Mouse (Mus musculus) liver, embryonic 13.5 days (tissue): ENCODE results near the gene Olfr3. TPM values are rescaled to one million over a fixed set of nuclear protein-coding genes. Genes with fewer than 3 reads are reported as not detected.

ENCODE experiments used
- ATAC-seq: fragments of 200-750 bp; cut with Nextera tagmentation; 2 replicates; pipeline ENCODE4 v1.8.0; 2017; ENCODE audit warnings: low read depth, mild to moderate bottlenecking, moderate number of reproducible peaks, moderate library complexity
- DNase-seq: peaks from one replicate; pipeline ENCODE4 v3.0.0; 2022
- H3K27ac ChIP-seq: fragments of 300-500 bp; sonication (generic); 2 replicates; pipeline ENCODE4 v1.5.1; 2015; ENCODE audit warnings: moderate library complexity, mild to moderate bottlenecking, inconsistent platforms
- H3K27me3 ChIP-seq: fragments of 300-500 bp; sonication (generic); 2 replicates; pipeline ENCODE4 v1.6.1; 2015; ENCODE audit warnings: mild to moderate bottlenecking, inconsistent platforms
- H3K36me3 ChIP-seq: fragments of 300-500 bp; sonication (generic); 2 replicates; pipeline ENCODE4 v1.6.1; 2015; ENCODE audit warnings: mild to moderate bottlenecking, inconsistent platforms
- H3K4me1 ChIP-seq: fragments of 300-500 bp; sonication (generic); replicated peaks from 2 replicates; pipeline ENCODE4 v1.6.1; 2015; ENCODE audit warnings: inconsistent platforms
- H3K4me2 ChIP-seq: fragments of 300-500 bp; sonication (generic); 2 replicates; pipeline ENCODE4 v1.6.1; 2015; ENCODE audit warnings: inconsistent platforms, mild to moderate bottlenecking, moderate library complexity
- H3K4me3 ChIP-seq: fragments of 300-500 bp; sonication (generic); replicated peaks from 2 replicates; pipeline ENCODE4 v1.5.1; 2015; ENCODE audit warnings: mild to moderate bottlenecking, inconsistent platforms
- H3K9ac ChIP-seq: fragments of 300-500 bp; sonication (generic); 2 replicates; pipeline ENCODE4 v1.6.1; 2015; ENCODE audit warnings: mild to moderate bottlenecking, inconsistent platforms
- H3K9me3 ChIP-seq: fragments of 300-500 bp; sonication (generic); replicated peaks from 2 replicates; pipeline ENCODE4 v1.6.1; 2016; ENCODE audit warnings: inconsistent platforms
- WGBS: fragments of 180-500 bp; shearing (Covaris S2); methylation state at CpG from one replicate; pipeline ENCODE4 v1.1.7; 2015; ENCODE audit not compliant: insufficient replicate concordance; 5-methylcytosine and 5-hydroxymethylcytosine counted together
- polyA plus RNA-seq: library from polyadenylated mRNA; unstranded; fragments of >200 nt; fragmentation: Nextera tagmentation; extraction: Ambion mirVana; gene quantifications from 2 replicates; pipeline ENCODE4 v1.2.1, GENCODE M21; 2015

Gene Olfr3
- polyA plus RNA-seq: not detected in 2 replicates

GRCm38 (mm10) chr2:36816932-36817331, at the start of gene Olfr3:
TSS of gene Olfr3 (minus strand) at chr2:36817032.
- ATAC-seq (no peak), DNase-seq (no peak)
- Histone ChIP-seq H3K4me2 (no peak within 1 kb of the TSS), H3K27me3 (no peaks in the 10 kb centered on the region), H3K4me1 (no peaks in the 10 kb centered on the region), H3K4me3 (no peak within 1 kb of the TSS), H3K9me3 (peaks cover 8% of the 10 kb centered on the region; the same call in 1 of the 2 replicates), H3K27ac (no peak within 1 kb of the TSS), H3K9ac (no peak within 1 kb of the TSS), H3K36me3 (no peaks in the 10 kb centered on the region)
- 47% methylated on average over 1 of the region's 1 CpGs for WGBS

- DNase-seq (no peak), ATAC-seq (no peak)
- no peaks in the 10 kb centered on the region for H3K27me3 ChIP-seq
- H3K36me3 ChIP-seq: no peaks in the 10 kb centered on the region
- no peaks in the 10 kb centered on the region for H3K4me1 ChIP-seq
- H3K4me3 ChIP-seq: no peak within 1 kb of the TSS
- no peaks in the 10 kb centered on the region for H3K9me3 ChIP-seq
- no peak within 1 kb of the TSS for H3K4me2 ChIP-seq
- 48% methylated on average over 1 of the region's 1 CpGs for WGBS
- H3K9ac ChIP-seq: no peak within 1 kb of the TSS
- no peak within 1 kb of the TSS for H3K27ac ChIP-seq
Measured at GRCm38 (mm10) chr2:36862560-36862959, 45.7 kb upstream of the Olfr3 start, which contains the start of gene Olfr351. TSS of gene Olfr351 (minus strand) at chr2:36862660.

GRCm38 (mm10) chr2:36846010-36846409, 29.2 kb upstream of the Olfr3 start, which contains the start of gene Olfr350:
TSS of gene Olfr350 (plus strand) at chr2:36846310.
- Histone ChIP-seq H3K4me1 (no peaks in the 10 kb centered on the region), H3K27ac (no peak within 1 kb of the TSS), H3K4me2 (no peak within 1 kb of the TSS), H3K36me3 (no peaks in the 10 kb centered on the region), H3K4me3 (no peak within 1 kb of the TSS), H3K9ac (no peak within 1 kb of the TSS), H3K9me3 (0 out of 2 replicates have a peak, but pooled peaks cover 4% of the 10 kb centered on the region), H3K27me3 (no peaks in the 10 kb centered on the region)
- DNase-seq (no peak), ATAC-seq (no peak)
- WGBS: 63% methylated on average over 1 of the region's 1 CpGs

- no peak for ATAC-seq
- Histone ChIP-seq H3K27ac (no peak within 1 kb of the TSS), H3K4me1 (no peaks in the 10 kb centered on the region), H3K27me3 (no peaks in the 10 kb centered on the region), H3K36me3 (no peaks in the 10 kb centered on the region), H3K9me3 (no peaks in the 10 kb centered on the region; the same call in 1 of the 2 replicates), H3K4me2 (no peak within 1 kb of the TSS), H3K4me3 (no peak within 1 kb of the TSS), H3K9ac (no peak within 1 kb of the TSS)
- no peak for DNase-seq
- WGBS: 51% methylated on average over 2 of the region's 2 CpGs
Measured at GRCm38 (mm10) chr2:36790238-36790637, 26.6 kb downstream of the Olfr3 start, which contains the start of gene Olfr50. TSS of gene Olfr50 (plus strand) at chr2:36790538.

- WGBS: 57% methylated on average over 2 of the region's 2 CpGs
- Histone ChIP-seq H3K9ac (no peak within 1 kb of the TSS), H3K36me3 (no peaks in the 10 kb centered on the region), H3K9me3 (no peaks in the 10 kb centered on the region; the same call in 1 of the 2 replicates), H3K27me3 (no peaks in the 10 kb centered on the region), H3K4me3 (no peak within 1 kb of the TSS), H3K27ac (no peak within 1 kb of the TSS), H3K4me2 (no peak within 1 kb of the TSS), H3K4me1 (no peaks in the 10 kb centered on the region)
- DNase-seq: no peak
- ATAC-seq: no peak
Measured at GRCm38 (mm10) chr2:36783976-36784375, 32.9 kb downstream of the Olfr3 start, which contains the start of gene Olfr348. TSS of gene Olfr348 (plus strand) at chr2:36784276.

Other genes starting within 250 kb of the Olfr3 start
- not detected in 2 replicates for gene Olfr345, start 177.0 kb downstream of the Olfr3 start, polyA plus RNA-seq
- not detected in 2 replicates for gene Olfr346, start 131.2 kb downstream of the Olfr3 start, polyA plus RNA-seq
- not detected in 2 replicates for gene Olfr347, start 85.1 kb downstream of the Olfr3 start, polyA plus RNA-seq
- gene Olfr348, start 32.8 kb downstream of the Olfr3 start, polyA plus RNA-seq: not detected in 2 replicates
- gene Olfr50, start 26.5 kb downstream of the Olfr3 start, polyA plus RNA-seq: not detected in 2 replicates
- not detected in 2 replicates for gene Olfr350, start 29.3 kb upstream of the Olfr3 start, polyA plus RNA-seq
- gene Olfr351, start 45.6 kb upstream of the Olfr3 start, polyA plus RNA-seq: not detected in 2 replicates
- gene Olfr352, start 51.4 kb upstream of the Olfr3 start, polyA plus RNA-seq: not detected in 2 replicates
- not detected in 2 replicates for gene Olfr353, start 75.9 kb upstream of the Olfr3 start, polyA plus RNA-seq
- gene Olfr354, start 88.6 kb upstream of the Olfr3 start, polyA plus RNA-seq: not detected in 2 replicates
- gene Olfr355, start 111.9 kb upstream of the Olfr3 start, polyA plus RNA-seq: not detected in 2 replicates
- gene Olfr356, start 120.1 kb upstream of the Olfr3 start, polyA plus RNA-seq: not detected in 2 replicates
- not detected in 2 replicates for gene Olfr357, start 176.8 kb upstream of the Olfr3 start, polyA plus RNA-seq
- not detected in 2 replicates for gene Olfr358, start 192.3 kb upstream of the Olfr3 start, polyA plus RNA-seq
- gene Olfr360, start 248.7 kb upstream of the Olfr3 start, polyA plus RNA-seq: not detected in 2 replicates